ENCODE assay signal across 10 mouse cellular contexts in the genomic region with DNA sequence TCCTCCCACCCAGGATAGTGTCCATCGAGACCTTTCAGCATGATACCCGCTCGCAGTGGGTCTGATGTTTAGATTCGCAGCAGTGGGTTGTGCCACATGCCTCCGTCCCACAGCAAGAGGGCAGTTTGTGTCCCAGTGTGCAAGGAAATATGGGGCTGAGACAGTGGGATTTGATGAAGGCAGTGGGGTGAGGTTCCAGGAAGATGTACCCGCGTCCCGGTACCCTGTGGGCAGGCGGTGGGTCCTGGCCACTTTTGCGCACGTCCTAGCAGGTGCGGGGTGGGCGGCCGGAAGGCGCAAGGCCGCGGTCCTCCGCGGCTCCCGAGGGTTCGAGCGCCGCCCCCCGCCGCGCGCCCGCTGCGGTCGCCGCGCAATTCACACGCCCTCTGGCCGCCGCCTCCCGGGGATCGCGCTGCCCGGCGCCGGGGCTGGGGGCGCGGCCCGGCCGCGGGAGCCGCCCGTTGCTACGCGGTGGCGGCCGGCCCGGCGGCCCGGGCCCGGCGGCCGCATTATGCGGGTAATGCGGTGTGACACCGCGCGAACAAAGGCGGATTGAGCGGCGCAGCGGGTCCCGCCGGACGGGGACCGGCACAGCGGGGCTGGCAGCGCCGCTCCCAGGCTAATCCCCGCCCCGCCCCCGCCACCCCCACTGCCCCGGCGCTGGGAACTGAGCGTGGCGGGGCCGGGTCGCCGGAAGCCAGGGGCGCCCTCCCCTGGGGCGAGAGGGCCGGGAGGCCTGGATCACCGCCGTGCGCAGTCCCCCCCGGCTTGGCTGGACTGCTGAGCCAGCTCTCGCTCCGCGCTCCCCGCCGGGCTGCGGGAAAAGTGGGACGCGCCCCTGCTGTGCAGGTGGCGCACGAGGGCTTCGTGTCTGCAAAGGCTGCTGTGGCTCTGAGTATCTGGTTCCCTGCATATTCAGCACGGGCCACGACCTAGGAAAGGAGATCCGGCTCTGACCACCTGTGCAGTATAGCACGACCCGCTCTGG. TPM values are rescaled to one million over a fixed set of nuclear protein-coding genes. Genes with fewer than 3 reads are reported as not detected.
DNase-seq lines count a peak whose midpoint lies in the region; ATAC-seq lines count a peak whose summit lies in the region.
"Had no signal": no experiment of that assay in that cellular context is flagged by ENCODE, and none has a peak within 500 bp of the region (broad histone marks: within the 10 kb centered on the region; RNA-seq: fewer than 3 reads in every experiment).

No protein-coding gene starts in this region.

- H3K4me1 ChIP-seq in lung, embryonic 16.5 days (replicated peaks; ENCODE audit: control insufficient read depth, insufficient read depth, low read length): peaks cover 6% of the 10 kb centered on the region
- peaks cover 13% of the 10 kb centered on the region for H3K4me1 ChIP-seq in heart, embryonic 15.5 days (replicated peaks)
- peaks cover 35% of the 10 kb centered on the region for H3K4me1 ChIP-seq in limb, embryonic 10.5 days
- peaks cover 48% of the 10 kb centered on the region for H3K4me1 ChIP-seq in neural tube, embryonic 13.5 days (replicated peaks)

- peaks cover 5% of the 10 kb centered on the region; the same call in 1 of the 2 replicates for H3K9me3 ChIP-seq in lung, embryonic 16.5 days (ENCODE audit: control insufficient read depth, low read length)
- H3K9me3 ChIP-seq in heart, embryonic 15.5 days (replicated peaks): no peaks in the 10 kb centered on the region
- no peaks in the 10 kb centered on the region for H3K9me3 ChIP-seq in limb, embryonic 10.5 days (replicated peaks)
- no peaks in the 10 kb centered on the region for H3K9me3 ChIP-seq in neural tube, embryonic 13.5 days

- peak; percentile 9 for DNase-seq in CD4-positive, CD25-positive, alpha-beta regulatory T cell, adult 2 months (ENCODE audit: low read depth, low spot score)
- no peak for DNase-seq in lung, postnatal 25 days (ENCODE audit: low spot score)
- peak; percentile 61 for DNase-seq in limb, embryonic 10.5 days (ENCODE audit: low spot score)

- H3K36me3 ChIP-seq in lung, embryonic 16.5 days (ENCODE audit: control insufficient read depth, insufficient read depth, low read length): no peaks in the 10 kb centered on the region
- H3K36me3 ChIP-seq in heart, embryonic 15.5 days: no peaks in the 10 kb centered on the region
- no peaks in the 10 kb centered on the region for H3K36me3 ChIP-seq in limb, embryonic 10.5 days
- H3K36me3 ChIP-seq in neural tube, embryonic 13.5 days: no peaks in the 10 kb centered on the region

- H3K4me2 ChIP-seq in lung, embryonic 16.5 days (ENCODE audit: low read depth, low read length): peak overlapping the region; percentile 99
- H3K4me2 ChIP-seq in heart, embryonic 15.5 days: peak overlapping the region; percentile 99
- peak overlapping the region; percentile 91 for H3K4me2 ChIP-seq in neural tube, embryonic 13.5 days

- no peak for ATAC-seq in CD4-positive, CD25-positive, alpha-beta regulatory T cell, adult 4 months
- peak; percentile 66 for ATAC-seq in lung, embryonic 16.5 days (ENCODE audit: low read depth)
- ATAC-seq in heart, embryonic 15.5 days (replicated peaks; ENCODE audit: insufficient number of reproducible peaks, insufficient read depth, low FRiP score, low read depth): peak; percentile 36
- ATAC-seq in neural tube, embryonic 13.5 days (ENCODE audit: low read depth): peak; percentile 59
- no peak for ATAC-seq in erythroid progenitor cell, adult 5-6 weeks (replicated peaks; ENCODE audit: low FRiP score, poor library complexity, severe bottlenecking)

- H3K9ac ChIP-seq in lung, embryonic 16.5 days (ENCODE audit: low read length): peak overlapping the region; percentile 62
- peak overlapping the region; percentile 52 for H3K9ac ChIP-seq in heart, embryonic 15.5 days
- peak overlapping the region; percentile 90 for H3K9ac ChIP-seq in neural tube, embryonic 13.5 days

- H3K4me3 ChIP-seq in lung, embryonic 16.5 days (ENCODE audit: low read length): peak overlapping the region; percentile 60
- peak overlapping the region; percentile 60 for H3K4me3 ChIP-seq in heart, embryonic 15.5 days
- peak overlapping the region; percentile 65 for H3K4me3 ChIP-seq in limb, embryonic 10.5 days
- peak overlapping the region; percentile 55 for H3K4me3 ChIP-seq in neural tube, embryonic 13.5 days
- H3K4me3 ChIP-seq: erythroblast, embryonic 14.5 days had no signal

- under 1% methylated on average over 49 of the region's 107 CpGs for WGBS in lung, embryonic 16.5 days
- under 1% methylated on average over 106 of the region's 107 CpGs for WGBS in heart, embryonic 15.5 days
- 2% methylated on average over 102 of the region's 107 CpGs for WGBS in limb, embryonic 10.5 days
- WGBS in neural tube, embryonic 13.5 days: under 1% methylated on average over 91 of the region's 107 CpGs

- H3K27ac ChIP-seq in lung, embryonic 16.5 days (ENCODE audit: low read length): no peak overlapping the region
- H3K27ac ChIP-seq in heart, embryonic 15.5 days: no peak overlapping the region
- H3K27ac ChIP-seq in limb, embryonic 10.5 days: peak overlapping the region; percentile 80
- H3K27ac ChIP-seq in neural tube, embryonic 13.5 days (replicated peaks): peak overlapping the region; percentile 85

- H3K27me3 ChIP-seq in lung, embryonic 16.5 days (ENCODE audit: control insufficient read depth, insufficient read depth, low read depth, low read length): peaks cover 53% of the 10 kb centered on the region
- H3K27me3 ChIP-seq in heart, embryonic 15.5 days: peaks cover 89% of the 10 kb centered on the region
- peaks cover 99% of the 10 kb centered on the region for H3K27me3 ChIP-seq in limb, embryonic 10.5 days (ENCODE audit: low read depth, poor library complexity, severe bottlenecking)
- H3K27me3 ChIP-seq in neural tube, embryonic 13.5 days: peaks cover 51% of the 10 kb centered on the region

RNA-seq across cellular contexts. Expression of gene Wnt3, which starts 36.0 kb away (rescaled TPM):
- polyA plus RNA-seq in CD4-positive, CD25-positive, alpha-beta regulatory T cell, adult 4 months (2017; shearing (Covaris generic)): 1 to 10 TPM; 2.4 to 3.8 TPM
- 0.14 and 0.35 TPM in 2 replicates for polyA plus RNA-seq in lung, embryonic 16.5 days (2015; fragmentation: Nextera tagmentation; extraction: Ambion mirVana)
- polyA plus RNA-seq in heart, embryonic 15.5 days (2015; fragmentation: Nextera tagmentation; extraction: Ambion mirVana): 0.04 and 0.05 TPM in 2 replicates
- polyA plus RNA-seq in limb, embryonic 10.5 days (2016; fragmentation: Nextera tagmentation; extraction: Ambion mirVana): 5.3 and 5.8 TPM in 2 replicates
- polyA plus RNA-seq in neural tube, embryonic 13.5 days (2015; fragmentation: Nextera tagmentation; extraction: Ambion mirVana): 8.1 and 9.2 TPM in 2 replicates
- total RNA-seq in erythroid progenitor cell, adult 5-6 weeks (2015; ENCODE audit: low replicate concordance): not detected in 2 replicates
- not detected in 2 replicates for total RNA-seq in erythroid progenitor cell, adult 5-6 weeks (2017; ENCODE audit: low replicate concordance)
- total RNA-seq: neutrophil, adult 5-6 weeks had no signal
- polyA plus RNA-seq: erythroblast, embryonic 14.5 days had no signal

Comparison
In these comparisons a context has a peak if more than half of its experiments do, and no peak if none do; other contexts are left out.
1. ATAC-seq: peak in lung, embryonic 16.5 days (single experiment), heart, embryonic 15.5 days (single experiment) and neural tube, embryonic 13.5 days (single experiment); none in CD4-positive, CD25-positive, alpha-beta regulatory T cell, adult 4 months (single experiment) and erythroid progenitor cell, adult 5-6 weeks (single experiment).
2. H3K27ac ChIP-seq: peak in limb, embryonic 10.5 days (single experiment) and neural tube, embryonic 13.5 days (single experiment); none in lung, embryonic 16.5 days (single experiment) and heart, embryonic 15.5 days (single experiment).
3. Peak in every context shown above with its lines, with median percentiles within 50 percentile points of each other: H3K4me2 ChIP-seq, H3K4me3 ChIP-seq and H3K9ac ChIP-seq.